Mouse (Mus musculus) layer of hippocampus, adult 2 months (tissue): ENCODE data around the gene Ctnnb1. TPM values are rescaled to one million over a fixed set of nuclear protein-coding genes. Genes with fewer than 3 reads are reported as not detected.
A peak's percentile ranks its signal among the peaks of the same experiment; 100 is the strongest.

Source experiments
- DNase-seq, 2 experiments: peaks; one replicate each; pipeline ENCODE4 v3.0.0; 2022; ENCODE audit warnings: low spot score in 2 of 2
- H3K27ac ChIP-seq: fragments of 200-600 bp; 2 replicates; pipeline ENCODE4 v1.8.1; 2022
- H3K4me3 ChIP-seq: fragments of 200-600 bp; 2 replicates; pipeline ENCODE4 v1.8.1; 2022; ENCODE audit warnings: mild to moderate bottlenecking
- CTCF ChIP-seq: fragments of 200-600 bp; conservative IDR thresholded peaks from 2 replicates; pipeline ENCODE4 v1.8.1; 2022; ENCODE audit warnings: antibody characterized with exemption, mild to moderate bottlenecking, moderate library complexity
- microRNA-seq, 2 experiments: library from miRNA; unstranded; fragments of <30 nt; microRNA quantifications; one replicate each; pipeline ENCODE4 v1.2.0; 2021
- total RNA-seq, 2 experiments: library from RNA; stranded (reverse); gene quantifications; 2 replicates each; pipeline ENCODE4 v1.2.3; 2021

Gene Ctnnb1
- total RNA-seq, 2 experiments from 2014 or later: 513 to 546 TPM

DNA sequence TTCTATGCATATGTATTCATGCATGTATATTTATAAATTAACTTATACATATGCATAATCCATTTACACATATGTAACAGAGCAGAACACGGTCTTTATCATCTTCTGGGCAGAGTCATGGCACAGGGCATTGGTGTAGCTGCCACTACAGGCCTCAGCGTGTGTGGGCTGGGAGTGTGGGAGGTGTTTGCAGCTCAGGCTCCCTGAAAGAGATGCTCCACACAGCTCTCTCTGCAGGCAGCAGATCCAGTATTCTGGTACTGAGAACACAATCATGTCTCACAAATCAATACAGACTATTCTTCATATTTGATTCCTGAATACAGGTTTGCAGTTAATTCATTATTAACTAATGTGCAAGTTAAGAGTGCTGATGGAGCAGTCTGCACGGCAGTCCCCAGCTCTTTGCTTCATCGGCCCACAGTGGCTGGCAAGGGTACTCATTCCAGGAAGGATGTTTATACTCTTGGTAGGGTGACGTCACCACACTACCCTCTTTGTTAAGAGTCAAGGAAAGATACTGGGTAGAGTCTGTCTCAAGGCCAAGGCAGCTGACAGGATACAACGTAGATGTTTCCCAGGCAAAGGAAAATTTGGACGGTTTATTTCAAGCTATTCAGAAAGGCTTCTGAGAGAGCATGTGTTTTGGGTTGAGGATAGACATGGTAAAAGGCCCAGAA, 71.8 kb downstream of the Ctnnb1 start:
- H3K4me3 ChIP-seq: no peak overlapping the region
- peak overlapping the region; percentile 86 for H3K27ac ChIP-seq
- DNase-seq: peak; percentile 40 to 42
- TF ChIP-seq CTCF: no peak; the same call in 1 of the 2 replicates

DNA sequence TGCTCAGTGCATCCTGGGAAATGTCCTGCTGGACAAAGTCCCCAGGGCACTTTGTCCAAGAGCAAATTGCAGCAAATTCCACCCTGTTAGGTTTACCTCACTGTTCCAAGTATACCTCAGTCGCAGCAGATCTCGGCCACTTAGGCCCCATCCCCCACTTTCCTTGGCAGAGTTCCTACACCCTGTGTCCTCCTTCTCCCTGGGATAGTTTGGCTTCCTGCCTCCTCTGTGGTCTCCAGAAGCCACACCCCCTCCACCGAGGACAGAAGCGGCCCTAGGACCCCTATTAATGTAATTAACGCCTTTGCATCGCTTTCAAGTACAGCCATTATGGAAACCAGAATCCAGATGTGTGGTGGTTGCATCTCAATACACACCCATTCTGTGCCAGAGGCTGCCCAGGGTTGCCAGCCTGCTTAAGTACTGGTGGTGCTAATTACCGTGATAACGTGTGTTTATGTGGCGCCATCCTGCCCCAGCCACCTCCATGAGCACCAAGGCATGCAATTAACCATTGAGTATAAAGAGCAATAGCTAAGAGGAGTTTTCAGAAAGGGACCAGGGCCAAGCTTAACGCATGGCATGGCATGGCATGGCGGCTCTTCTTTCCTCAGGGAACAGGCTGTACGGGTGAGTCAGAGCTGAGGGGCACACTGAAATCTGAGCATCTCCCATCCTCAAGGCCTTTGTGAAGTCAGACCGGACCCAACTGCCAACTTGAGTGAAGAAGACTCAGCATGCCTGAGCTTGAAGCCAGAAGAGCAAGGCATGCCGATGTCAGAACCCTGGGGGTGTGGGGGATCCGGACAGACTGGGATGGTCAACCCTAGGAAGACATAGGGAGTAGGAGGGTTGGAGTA, 72.9 kb downstream of the Ctnnb1 start:
- TF ChIP-seq CTCF: no peak
- DNase-seq: no peak
- Histone ChIP-seq H3K27ac (peak overlapping the region; percentile 86), H3K4me3 (no peak overlapping the region)

DNA sequence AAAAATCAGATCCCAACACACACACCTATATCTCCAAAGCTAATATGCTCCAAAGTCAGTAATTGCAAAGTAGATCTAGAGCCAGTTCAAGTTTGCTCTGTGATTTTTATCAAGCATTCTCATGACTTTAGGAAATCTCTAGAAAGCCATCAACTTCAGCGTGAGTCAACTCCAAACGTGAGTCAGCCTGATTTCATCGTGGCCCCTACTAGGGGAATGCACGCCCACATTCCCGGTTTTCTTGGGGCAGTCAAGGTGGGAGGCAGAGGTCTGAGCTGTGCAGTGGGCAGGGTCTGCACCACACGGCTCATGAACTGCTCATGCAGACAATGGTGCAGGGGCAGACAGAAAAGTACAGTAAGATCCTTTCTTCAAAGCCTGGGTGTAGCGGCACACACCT, 76.9 kb downstream of the Ctnnb1 start:
- Histone ChIP-seq H3K4me3 (no peak overlapping the region), H3K27ac (no peak overlapping the region)
- no peak for DNase-seq
- TF ChIP-seq CTCF: no peak

Small RNAs within 50 kb of the gene (microRNA-seq; reads per million reads assigned to microRNA genes)
- gene Mir7090: 0 reads per million in 2 experiments
